In the genomic region with DNA sequence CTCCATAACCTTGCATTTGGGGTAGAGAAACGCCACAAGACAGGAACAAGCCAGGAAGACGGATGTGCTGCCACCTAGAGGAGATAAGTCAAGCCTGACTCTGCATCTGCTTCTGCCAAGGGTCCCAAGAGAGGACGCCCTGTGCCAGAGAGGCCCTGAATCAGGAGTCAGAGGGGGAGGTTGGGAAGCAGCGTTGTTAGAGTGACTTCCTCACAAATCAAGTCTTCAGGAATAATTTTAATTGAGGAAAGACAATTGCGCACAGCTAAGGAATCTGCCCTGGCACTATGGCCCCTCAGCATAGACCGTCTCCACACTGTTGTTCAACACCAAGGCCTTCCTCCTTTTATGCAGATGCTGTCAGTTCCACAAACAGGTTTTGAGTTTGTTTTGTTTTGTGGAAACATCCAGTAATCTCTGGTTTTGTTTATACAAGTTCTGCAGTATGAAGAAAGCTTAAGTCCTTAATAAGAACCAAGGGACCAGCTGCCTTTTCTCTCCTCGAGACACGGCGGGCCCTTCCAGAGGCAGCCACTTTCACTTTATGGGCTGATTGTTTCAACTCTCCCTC, we compare ENCODE assay signal across 8 mouse cellular contexts.
DNase-seq lines count a peak whose midpoint lies in the region; TF ChIP-seq lines count a peak whose summit lies in the region.

No protein-coding gene starts in this region.

- H3K4me3 ChIP-seq in kidney, adult 2 months (ENCODE audit: insufficient read depth, low read depth, low read length): no peak overlapping the region

- DNase-seq in spleen, postnatal 36 days (ENCODE audit: low spot score in 2 of 2): peak; percentile 1 to 7
- DNase-seq in spleen, postnatal 4 days (ENCODE audit: low spot score in 2 of 2): no peak
- peak; percentile 68 for DNase-seq in brain, embryonic 14.5 days (ENCODE audit: low read depth)
- peak; percentile 59 for DNase-seq in gastrocnemius, adult 18-20 months (ENCODE audit: low spot score)
- DNase-seq in kidney, adult 2 months: peak; percentile 65
- DNase-seq in lung, adult 18-20 months: peak; percentile 25 to 57
- peak; percentile 3 for DNase-seq in right cerebral cortex, adult 18-20 months
- DNase-seq in T-cell, adult 2 months (ENCODE audit: low spot score): no peak

- TF ChIP-seq POLR2A in brain, embryonic 14.5 days (IDR thresholded peaks at IDR 0.05; ENCODE audit: borderline replicate concordance, extremely low read depth, insufficient read depth, insufficient read length, poor library complexity, severe bottlenecking): no peak
- TF ChIP-seq POLR2A in kidney, adult 2 months (IDR thresholded peaks at IDR 0.05; ENCODE audit: low read depth, low read length): no peak

- no peak overlapping the region for H3K27ac ChIP-seq in kidney, adult 2 months (ENCODE audit: insufficient read depth, low read depth, low read length)

- no peaks in the 10 kb centered on the region for H3K36me3 ChIP-seq in kidney, adult 2 months (ENCODE audit: control insufficient read depth, insufficient read depth, low read length)

- no peaks in the 10 kb centered on the region for H3K4me1 ChIP-seq in kidney, adult 2 months (ENCODE audit: control insufficient read depth, insufficient read depth, low read length)

- peak; percentile 69 for TF ChIP-seq CTCF in brain, embryonic 14.5 days (IDR thresholded peaks at IDR 0.05; ENCODE audit: borderline replicate concordance, extremely low read depth, insufficient read depth, insufficient read length)
- peak; percentile 78 for TF ChIP-seq CTCF in kidney, adult 2 months (conservative IDR thresholded peaks at IDR 0.05; ENCODE audit: insufficient read depth, insufficient read length, low read depth, low read length)

- WGBS in kidney, adult 2 months: 47% methylated on average over 9 of the region's 9 CpGs

- H3K27me3 ChIP-seq in kidney, adult 2 months (replicated peaks; ENCODE audit: control insufficient read depth, insufficient read depth, low read length): no peaks in the 10 kb centered on the region

Comparison
In these comparisons a context has a peak if more than half of its experiments do, and no peak if none do; other contexts are left out.
1. DNase-seq: peak in spleen, postnatal 36 days (2 of 2), brain, embryonic 14.5 days (single experiment), gastrocnemius, adult 18-20 months (single experiment), kidney, adult 2 months (single experiment), lung, adult 18-20 months (2 of 2) and right cerebral cortex, adult 18-20 months (single experiment); none in spleen, postnatal 4 days (0 of 2) and T-cell, adult 2 months (single experiment).